Mouse (Mus musculus) limb, embryonic 14.5 days (tissue): ENCODE results near the gene Ndufs8. TPM values are rescaled to one million over a fixed set of nuclear protein-coding genes. Genes with fewer than 3 reads are reported as not detected.

Source experiments
- ATAC-seq: fragments of 200-750 bp; cut with Nextera tagmentation; 2 replicates; pipeline ENCODE4 v1.8.0; 2017; ENCODE audit warnings: low read depth, moderate number of reproducible peaks, moderate TSS enrichment; ENCODE audit not compliant: low FRiP score
- DNase-seq: peaks from one replicate; pipeline ENCODE4 v3.0.0-alpha.2; 2015; ENCODE audit warnings: low spot score
- H3K27ac ChIP-seq: fragments of 300-500 bp; sonication (generic); replicated peaks from 2 replicates; pipeline ENCODE4 v1.5.1; 2014; ENCODE audit warnings: low read depth, mild to moderate bottlenecking, low read length, moderate library complexity, mixed read lengths
- H3K27me3 ChIP-seq: fragments of 300-500 bp; sonication (generic); 2 replicates; pipeline ENCODE4 v1.6.1; 2014; ENCODE audit warnings: low read length, mixed read lengths; ENCODE audit not compliant: control insufficient read depth, insufficient read depth
- H3K36me3 ChIP-seq: fragments of 300-500 bp; sonication (generic); 2 replicates; pipeline ENCODE4 v1.6.1; 2014; ENCODE audit warnings: mild to moderate bottlenecking, low read length, moderate library complexity, mixed read lengths; ENCODE audit not compliant: control insufficient read depth, insufficient read depth
- H3K4me1 ChIP-seq: fragments of 300-500 bp; sonication (generic); 2 replicates; pipeline ENCODE4 v1.6.1; 2014; ENCODE audit warnings: antibody characterized with exemption, low read length, mixed read lengths; ENCODE audit not compliant: control insufficient read depth, insufficient read depth
- H3K4me2 ChIP-seq: fragments of 300-500 bp; sonication (generic); replicated peaks from 2 replicates; pipeline ENCODE4 v1.6.1; 2014; ENCODE audit warnings: low read depth, mild to moderate bottlenecking, low read length, moderate library complexity; ENCODE audit not compliant: severe bottlenecking
- H3K4me3 ChIP-seq: fragments of 300-500 bp; sonication (generic); replicated peaks from 2 replicates; pipeline ENCODE4 v1.5.1; 2014; ENCODE audit warnings: low read length
- H3K9ac ChIP-seq: fragments of 300-500 bp; sonication (generic); 2 replicates; pipeline ENCODE4 v1.6.1; 2014; ENCODE audit warnings: mild to moderate bottlenecking, low read depth, low read length, moderate library complexity; ENCODE audit not compliant: severe bottlenecking
- H3K9me3 ChIP-seq: fragments of 300-500 bp; sonication (generic); 2 replicates; pipeline ENCODE4 v1.6.1; 2016; ENCODE audit warnings: low read length; ENCODE audit not compliant: control insufficient read depth
- POLR2A ChIP-seq: fragments of 200-500 bp; IDR thresholded peaks from 2 replicates; pipeline ENCODE4 v1.8.0; 2012; ENCODE audit warnings: inconsistent platforms, mild to moderate bottlenecking, moderate library complexity, borderline replicate concordance; ENCODE audit not compliant: insufficient read depth, insufficient read length; ENCODE audit errors: extremely low read depth
- WGBS: fragments of 180-500 bp; shearing (Covaris S2); extraction: QIAGEN DNeasy Blood & Tissue Kit; methylation state at CpG from one replicate; pipeline ENCODE4 v1.1.7; 2014; 5-methylcytosine and 5-hydroxymethylcytosine counted together
- polyA plus RNA-seq, 2 experiments: library from polyadenylated mRNA; depleted of rRNA in 1 of 2; stranded (reverse) in 1 of 2; unstranded in 1 of 2; fragments of >200 nt; fragmentation: Nextera tagmentation in 1 of 2; extraction: Ambion mirVana in 1 of 2; gene quantifications; 2 replicates each; pipeline versions ENCODE4 v1.2.1 to v1.2.3; 2012 to 2014

The Ndufs8 gene
- polyA plus RNA-seq, 2 experiments: 186 to 322 TPM

DNA sequence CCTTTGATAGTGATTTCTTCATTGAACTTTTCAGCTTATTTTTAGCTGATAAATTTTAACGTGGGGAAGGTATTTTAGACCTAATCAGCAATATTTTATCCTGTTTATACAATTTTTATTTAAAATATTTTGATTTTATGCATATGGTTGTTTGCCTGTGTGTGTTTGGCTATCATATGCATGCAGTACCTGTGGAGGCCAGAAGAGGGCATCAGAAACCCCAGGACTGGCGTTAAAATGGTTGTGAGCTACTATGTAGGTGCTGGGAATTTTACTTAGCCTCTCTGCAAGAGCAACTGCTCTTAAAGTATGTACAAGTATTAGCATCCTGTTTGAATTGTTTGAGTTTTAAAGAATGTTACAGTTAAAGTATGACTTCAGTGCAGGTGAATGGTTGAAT lies 47.6 kb downstream of the Ndufs8 start:
- DNase-seq (no peak), ATAC-seq (no peak)
- WGBS: 90% methylated on average over 2 of the region's 2 CpGs

DNA sequence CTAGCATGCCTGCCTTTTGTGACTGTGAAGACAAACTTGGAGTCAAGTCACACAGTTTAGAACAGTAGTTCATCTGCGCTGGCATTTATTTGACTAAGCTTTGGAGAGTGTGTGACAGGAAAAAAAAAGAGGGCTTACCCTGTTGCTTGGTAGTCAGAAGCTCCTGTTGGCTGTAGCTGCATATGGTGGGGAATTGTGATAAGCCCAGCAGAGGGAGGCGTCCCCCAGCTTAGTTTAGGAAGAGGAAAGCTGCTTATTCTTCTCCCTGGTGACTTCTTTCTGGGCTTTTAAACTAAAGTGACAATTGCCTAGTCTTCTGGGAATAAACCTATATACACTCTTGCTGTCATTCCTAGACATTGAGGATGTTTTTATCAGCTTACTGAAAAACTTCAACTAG lies 49.9 kb downstream of the Ndufs8 start:
- 88% methylated on average over 2 of the region's 2 CpGs for WGBS
- H3K9me3 ChIP-seq: no peaks in the 10 kb centered on the region
- no peak for TF ChIP-seq POLR2A
- H3K27ac ChIP-seq: no peak overlapping the region
- ATAC-seq (no peak), DNase-seq (no peak)
- no peaks in the 10 kb centered on the region for H3K4me1 ChIP-seq
- no peak overlapping the region for H3K9ac ChIP-seq
- no peaks in the 10 kb centered on the region for H3K27me3 ChIP-seq
- H3K4me2 ChIP-seq: no peak overlapping the region
- no peak overlapping the region for H3K4me3 ChIP-seq
- peaks cover 17% of the 10 kb centered on the region for H3K36me3 ChIP-seq

More for the DNA sequence above, 47.6 kb downstream of the Ndufs8 start:
- Histone ChIP-seq H3K36me3 (peaks cover 17% of the 10 kb centered on the region), H3K27me3 (no peaks in the 10 kb centered on the region), H3K4me1 (peaks cover 5% of the 10 kb centered on the region), H3K27ac (no peak overlapping the region), H3K9me3 (no peaks in the 10 kb centered on the region), H3K4me3 (no peak overlapping the region), H3K4me2 (no peak overlapping the region), H3K9ac (no peak overlapping the region)
- TF ChIP-seq POLR2A: no peak

Other genes starting within 250 kb of the Ndufs8 start
- gene Lrp5, start 226.2 kb downstream of the Ndufs8 start, polyA plus RNA-seq (2012; rRNA removed): 36.3 and 48.4 TPM in 2 replicates
- gene Lrp5, start 226.2 kb downstream of the Ndufs8 start, polyA plus RNA-seq (2014; fragmentation: Nextera tagmentation; extraction: Ambion mirVana): 9.5 and 9.8 TPM in 2 replicates
- 76.0 and 94.1 TPM in 2 replicates for gene 1810055G02Rik, start 204.5 kb downstream of the Ndufs8 start, polyA plus RNA-seq (2012; rRNA removed)
- 56.4 and 56.9 TPM in 2 replicates for gene 1810055G02Rik, start 204.5 kb downstream of the Ndufs8 start, polyA plus RNA-seq (2014; fragmentation: Nextera tagmentation; extraction: Ambion mirVana)
- 36.5 TPM in 2 replicates for gene Kmt5b, start 145.4 kb downstream of the Ndufs8 start, polyA plus RNA-seq (2012; rRNA removed)
- gene Kmt5b, start 145.4 kb downstream of the Ndufs8 start, polyA plus RNA-seq (2014; fragmentation: Nextera tagmentation; extraction: Ambion mirVana): 25.2 and 31.8 TPM in 2 replicates
- 65.4 and 68.6 TPM in 2 replicates for gene Chka, start 61.0 kb downstream of the Ndufs8 start, polyA plus RNA-seq (2012; rRNA removed)
- 32.7 and 37.2 TPM in 2 replicates for gene Chka, start 61.0 kb downstream of the Ndufs8 start, polyA plus RNA-seq (2014; fragmentation: Nextera tagmentation; extraction: Ambion mirVana)
- gene Tcirg1, start 5.6 kb downstream of the Ndufs8 start, polyA plus RNA-seq (2012; rRNA removed): 145 and 191 TPM in 2 replicates
- 36.8 and 37.8 TPM in 2 replicates for gene Tcirg1, start 5.6 kb downstream of the Ndufs8 start, polyA plus RNA-seq (2014; fragmentation: Nextera tagmentation; extraction: Ambion mirVana)
- 1.8 and 1.9 TPM in 2 replicates for gene Aldh3b1, start 17.0 kb upstream of the Ndufs8 start, polyA plus RNA-seq (2012; rRNA removed)
- 2.6 and 2.9 TPM in 2 replicates for gene Aldh3b1, start 17.0 kb upstream of the Ndufs8 start, polyA plus RNA-seq (2014; fragmentation: Nextera tagmentation; extraction: Ambion mirVana)
- 33.3 and 40.7 TPM in 2 replicates for gene Unc93b1, start 22.4 kb upstream of the Ndufs8 start, polyA plus RNA-seq (2012; rRNA removed)
- gene Unc93b1, start 22.4 kb upstream of the Ndufs8 start, polyA plus RNA-seq (2014; fragmentation: Nextera tagmentation; extraction: Ambion mirVana): 21.9 and 23.3 TPM in 2 replicates
- 0.32 and 0.52 TPM in 2 replicates for gene Aldh3b3, start 45.9 kb upstream of the Ndufs8 start, polyA plus RNA-seq (2012; rRNA removed)
- gene Aldh3b3, start 45.9 kb upstream of the Ndufs8 start, polyA plus RNA-seq (2014; fragmentation: Nextera tagmentation; extraction: Ambion mirVana): 0.33 and 0.39 TPM in 2 replicates
- 10.7 and 14.5 TPM in 2 replicates for gene Aldh3b2, start 59.6 kb upstream of the Ndufs8 start, polyA plus RNA-seq (2012; rRNA removed)
- gene Aldh3b2, start 59.6 kb upstream of the Ndufs8 start, polyA plus RNA-seq (2014; fragmentation: Nextera tagmentation; extraction: Ambion mirVana): 28.1 and 30.3 TPM in 2 replicates
- gene Acy3, start 73.8 kb upstream of the Ndufs8 start, polyA plus RNA-seq (2012; rRNA removed): 9.4 and 12.8 TPM in 2 replicates
- gene Acy3, start 73.8 kb upstream of the Ndufs8 start, polyA plus RNA-seq (2014; fragmentation: Nextera tagmentation; extraction: Ambion mirVana): 6.7 and 9.2 TPM in 2 replicates
- gene Tbx10, start 80.0 kb upstream of the Ndufs8 start, polyA plus RNA-seq (2012; rRNA removed): 0.08 and 0.12 TPM in 2 replicates
- 0.28 TPM in 1 of 2 replicates, not detected in the other for gene Tbx10, start 80.0 kb upstream of the Ndufs8 start, polyA plus RNA-seq (2014; fragmentation: Nextera tagmentation; extraction: Ambion mirVana)
- gene Nudt8, start 87.8 kb upstream of the Ndufs8 start, polyA plus RNA-seq (2012; rRNA removed): 18.3 and 21.0 TPM in 2 replicates
- 35.8 and 38.9 TPM in 2 replicates for gene Nudt8, start 87.8 kb upstream of the Ndufs8 start, polyA plus RNA-seq (2014; fragmentation: Nextera tagmentation; extraction: Ambion mirVana)
- gene Gm49405, start 87.9 kb upstream of the Ndufs8 start, polyA plus RNA-seq (2012; rRNA removed): 7.0 and 8.0 TPM in 2 replicates
- gene Gm49405, start 87.9 kb upstream of the Ndufs8 start, polyA plus RNA-seq (2014; fragmentation: Nextera tagmentation; extraction: Ambion mirVana): 2.3 and 3.3 TPM in 2 replicates
- 19.6 and 22.4 TPM in 2 replicates for gene Doc2g, start 90.5 kb upstream of the Ndufs8 start, polyA plus RNA-seq (2012; rRNA removed)
- 3.4 and 3.9 TPM in 2 replicates for gene Doc2g, start 90.5 kb upstream of the Ndufs8 start, polyA plus RNA-seq (2014; fragmentation: Nextera tagmentation; extraction: Ambion mirVana)
- 141 and 157 TPM in 2 replicates for gene Ndufv1, start 100.0 kb upstream of the Ndufs8 start, polyA plus RNA-seq (2012; rRNA removed)
- gene Ndufv1, start 100.0 kb upstream of the Ndufs8 start, polyA plus RNA-seq (2014; fragmentation: Nextera tagmentation; extraction: Ambion mirVana): 193 and 194 TPM in 2 replicates
- 291 and 325 TPM in 2 replicates for gene Gstp1, start 125.2 kb upstream of the Ndufs8 start, polyA plus RNA-seq (2012; rRNA removed)
- gene Gstp1, start 125.2 kb upstream of the Ndufs8 start, polyA plus RNA-seq (2014; fragmentation: Nextera tagmentation; extraction: Ambion mirVana): 508 and 540 TPM in 2 replicates
- gene Gstp2, start 133.2 kb upstream of the Ndufs8 start, polyA plus RNA-seq (2012; rRNA removed): 10.7 and 10.8 TPM in 2 replicates
- 0.87 and 1.7 TPM in 2 replicates for gene Gstp2, start 133.2 kb upstream of the Ndufs8 start, polyA plus RNA-seq (2014; fragmentation: Nextera tagmentation; extraction: Ambion mirVana)
- 0.63 and 0.69 TPM in 2 replicates for gene Gstp3, start 146.8 kb upstream of the Ndufs8 start, polyA plus RNA-seq (2012; rRNA removed)
- 0.41 and 0.47 TPM in 2 replicates for gene Gstp3, start 146.8 kb upstream of the Ndufs8 start, polyA plus RNA-seq (2014; fragmentation: Nextera tagmentation; extraction: Ambion mirVana)
- not detected in 2 replicates for gene Cabp2, start 168.8 kb upstream of the Ndufs8 start, polyA plus RNA-seq (2012; rRNA removed)
- gene Cabp2, start 168.8 kb upstream of the Ndufs8 start, polyA plus RNA-seq (2014; fragmentation: Nextera tagmentation; extraction: Ambion mirVana): not detected in 2 replicates
- gene Cdk2ap2, start 184.4 kb upstream of the Ndufs8 start, polyA plus RNA-seq (2012; rRNA removed): 45.2 and 52.1 TPM in 2 replicates
- gene Cdk2ap2, start 184.4 kb upstream of the Ndufs8 start, polyA plus RNA-seq (2014; fragmentation: Nextera tagmentation; extraction: Ambion mirVana): 67.0 and 67.6 TPM in 2 replicates
- gene Pitpnm1, start 187.2 kb upstream of the Ndufs8 start, polyA plus RNA-seq (2012; rRNA removed): 16.2 and 20.8 TPM in 2 replicates
- 4.5 and 6.7 TPM in 2 replicates for gene Pitpnm1, start 187.2 kb upstream of the Ndufs8 start, polyA plus RNA-seq (2014; fragmentation: Nextera tagmentation; extraction: Ambion mirVana)
- 96.0 and 119 TPM in 2 replicates for gene Aip, start 213.1 kb upstream of the Ndufs8 start, polyA plus RNA-seq (2012; rRNA removed)
- gene Aip, start 213.1 kb upstream of the Ndufs8 start, polyA plus RNA-seq (2014; fragmentation: Nextera tagmentation; extraction: Ambion mirVana): 86.4 and 95.7 TPM in 2 replicates
- 0.01 and 0.05 TPM in 2 replicates for gene Gpr152, start 227.0 kb upstream of the Ndufs8 start, polyA plus RNA-seq (2012; rRNA removed)
- gene Gpr152, start 227.0 kb upstream of the Ndufs8 start, polyA plus RNA-seq (2014; fragmentation: Nextera tagmentation; extraction: Ambion mirVana): not detected in 2 replicates
- 0.05 and 0.06 TPM in 2 replicates for gene Cabp4, start 231.3 kb upstream of the Ndufs8 start, polyA plus RNA-seq (2012; rRNA removed)
- gene Cabp4, start 231.3 kb upstream of the Ndufs8 start, polyA plus RNA-seq (2014; fragmentation: Nextera tagmentation; extraction: Ambion mirVana): 0.10 TPM in 2 replicates
- gene Coro1b, start 235.8 kb upstream of the Ndufs8 start, polyA plus RNA-seq (2012; rRNA removed): 229 and 261 TPM in 2 replicates
- gene Coro1b, start 235.8 kb upstream of the Ndufs8 start, polyA plus RNA-seq (2014; fragmentation: Nextera tagmentation; extraction: Ambion mirVana): 148 and 153 TPM in 2 replicates
- 7.0 and 8.9 TPM in 2 replicates for gene Ptprcap, start 240.8 kb upstream of the Ndufs8 start, polyA plus RNA-seq (2012; rRNA removed)
- gene Ptprcap, start 240.8 kb upstream of the Ndufs8 start, polyA plus RNA-seq (2014; fragmentation: Nextera tagmentation; extraction: Ambion mirVana): 7.8 and 8.9 TPM in 2 replicates